Mouse (Mus musculus) heart, embryonic 11.5 days (tissue): Measurements from ENCODE around the gene Lpar1. TPM values are rescaled to one million over a fixed set of nuclear protein-coding genes. Genes with fewer than 3 reads are reported as not detected.

ENCODE experiments used
- ATAC-seq: fragments of 200-750 bp; cut with Nextera tagmentation; replicated peaks from 2 replicates; pipeline ENCODE4 v1.8.0; 2017; ENCODE audit warnings: moderate library complexity; ENCODE audit not compliant: insufficient number of reproducible peaks, low FRiP score, low TSS enrichment
- H3K27ac ChIP-seq: fragments of 300-500 bp; sonication (generic); 2 replicates; pipeline ENCODE4 v1.5.1; 2014; ENCODE audit warnings: mild to moderate bottlenecking, low read depth, low read length
- H3K27me3 ChIP-seq: fragments of 300-500 bp; sonication (generic); 2 replicates; pipeline ENCODE4 v1.6.1; 2014; ENCODE audit warnings: mild to moderate bottlenecking, low read length, mixed read lengths; ENCODE audit not compliant: control insufficient read depth, insufficient read depth
- H3K36me3 ChIP-seq: fragments of 300-500 bp; sonication (generic); 2 replicates; pipeline ENCODE4 v1.6.1; 2014; ENCODE audit warnings: mild to moderate bottlenecking, low read length, moderate library complexity, mixed read lengths; ENCODE audit not compliant: control insufficient read depth, insufficient read depth
- H3K4me1 ChIP-seq: fragments of 300-500 bp; sonication (generic); 2 replicates; pipeline ENCODE4 v1.6.1; 2014; ENCODE audit warnings: low read length; ENCODE audit not compliant: control insufficient read depth, insufficient read depth
- H3K4me2 ChIP-seq: fragments of 300-500 bp; sonication (generic); 2 replicates; pipeline ENCODE4 v1.6.1; 2014; ENCODE audit warnings: mild to moderate bottlenecking, moderate library complexity
- H3K4me3 ChIP-seq: fragments of 300-500 bp; sonication (generic); 2 replicates; pipeline ENCODE4 v1.5.1; 2014; ENCODE audit warnings: low read depth, low read length
- H3K9ac ChIP-seq: fragments of 300-500 bp; sonication (generic); 2 replicates; pipeline ENCODE4 v1.6.1; 2014; ENCODE audit warnings: mild to moderate bottlenecking, low read depth, low read length, moderate library complexity
- H3K9me3 ChIP-seq: fragments of 300-500 bp; sonication (generic); replicated peaks from 2 replicates; pipeline ENCODE4 v1.6.1; 2016; ENCODE audit warnings: low read length; ENCODE audit not compliant: control insufficient read depth
- WGBS: fragments of 180-500 bp; shearing (Covaris S2); extraction: QIAGEN DNeasy Blood & Tissue Kit; methylation state at CpG from one replicate; pipeline ENCODE4 v1.1.7; 2014; ENCODE audit not compliant: insufficient replicate concordance; 5-methylcytosine and 5-hydroxymethylcytosine counted together
- polyA plus RNA-seq: library from polyadenylated mRNA; unstranded; fragments of >200 nt; fragmentation: Nextera tagmentation; extraction: Ambion mirVana; gene quantifications from 2 replicates; pipeline ENCODE4 v1.2.1, GENCODE M21; 2014

The Lpar1 gene
- polyA plus RNA-seq, 1 experiment from 2014 or later: 20.5 TPM

DNA sequence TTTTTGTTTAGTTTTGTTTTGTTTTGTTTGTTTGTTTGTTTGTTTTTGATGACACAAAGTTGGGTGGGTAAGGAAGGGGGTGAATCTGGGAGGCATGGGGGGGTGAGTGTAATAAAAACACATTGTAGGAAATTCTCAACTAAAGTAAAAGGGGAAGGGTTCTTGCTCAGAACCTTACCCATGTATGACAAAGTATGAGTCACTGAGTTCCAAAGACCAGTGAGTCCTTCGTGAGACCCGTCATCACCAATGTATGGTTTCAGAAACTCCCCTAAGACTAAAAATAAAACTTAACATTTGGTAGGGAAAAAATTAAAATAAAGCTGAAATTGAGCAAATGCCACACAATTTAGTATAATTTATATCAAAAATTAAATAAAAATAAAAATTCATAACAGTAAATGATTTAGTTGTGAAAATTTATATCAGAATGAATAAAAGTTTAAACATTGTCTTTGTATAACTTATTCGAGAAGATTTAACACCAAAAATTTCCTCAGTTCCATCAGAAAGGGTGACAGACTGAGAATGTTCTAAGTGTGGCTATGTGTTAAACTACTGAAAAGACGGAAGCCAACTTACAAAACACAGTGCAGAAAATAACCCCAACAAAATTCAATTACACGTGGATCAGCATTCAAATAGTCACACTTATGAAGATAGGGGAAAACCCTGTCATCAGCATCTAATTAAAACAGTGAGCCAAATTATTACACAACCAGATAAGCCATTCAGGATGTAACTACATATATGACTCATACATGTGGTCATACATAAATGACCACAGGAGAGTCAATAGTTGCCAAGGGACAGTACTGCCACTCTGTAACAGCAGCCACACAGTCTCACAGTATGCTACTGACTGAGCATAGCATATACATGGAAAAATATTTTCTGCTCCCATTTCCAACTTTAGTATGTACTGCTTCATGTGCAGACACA is 83.8 kb downstream of the Lpar1 start:
- no peaks in the 10 kb centered on the region for H3K27me3 ChIP-seq
- no peaks in the 10 kb centered on the region for H3K36me3 ChIP-seq
- no peaks in the 10 kb centered on the region for H3K4me1 ChIP-seq
- no peak overlapping the region for H3K4me2 ChIP-seq
- 83% methylated on average over 5 of the region's 5 CpGs for WGBS
- H3K27ac ChIP-seq: no peak overlapping the region
- H3K9me3 ChIP-seq: no peaks in the 10 kb centered on the region
- no peak overlapping the region for H3K9ac ChIP-seq
- ATAC-seq: no peak
- H3K4me3 ChIP-seq: no peak overlapping the region

GRCm38 (mm10) chr4:58469035-58469434 is 84.7 kb downstream of the Lpar1 start:
- no peak overlapping the region for H3K4me3 ChIP-seq
- H3K9ac ChIP-seq: no peak overlapping the region
- H3K27ac ChIP-seq: no peak overlapping the region
- H3K27me3 ChIP-seq: no peaks in the 10 kb centered on the region
- H3K36me3 ChIP-seq: no peaks in the 10 kb centered on the region
- H3K4me2 ChIP-seq: no peak overlapping the region
- no peak for ATAC-seq
- H3K4me1 ChIP-seq: no peaks in the 10 kb centered on the region
- H3K9me3 ChIP-seq: no peaks in the 10 kb centered on the region
- 82% methylated on average over 7 of the region's 7 CpGs for WGBS

GRCm38 (mm10) chr4:58465586-58465985 is 88.1 kb downstream of the Lpar1 start:
- Histone ChIP-seq H3K27me3 (no peaks in the 10 kb centered on the region), H3K4me1 (no peaks in the 10 kb centered on the region), H3K4me2 (no peak overlapping the region), H3K4me3 (no peak overlapping the region), H3K9ac (no peak overlapping the region), H3K9me3 (no peaks in the 10 kb centered on the region), H3K36me3 (no peaks in the 10 kb centered on the region), H3K27ac (no peak overlapping the region)
- WGBS: 81% methylated on average over 5 of the region's 5 CpGs
- no peak for ATAC-seq

DNA sequence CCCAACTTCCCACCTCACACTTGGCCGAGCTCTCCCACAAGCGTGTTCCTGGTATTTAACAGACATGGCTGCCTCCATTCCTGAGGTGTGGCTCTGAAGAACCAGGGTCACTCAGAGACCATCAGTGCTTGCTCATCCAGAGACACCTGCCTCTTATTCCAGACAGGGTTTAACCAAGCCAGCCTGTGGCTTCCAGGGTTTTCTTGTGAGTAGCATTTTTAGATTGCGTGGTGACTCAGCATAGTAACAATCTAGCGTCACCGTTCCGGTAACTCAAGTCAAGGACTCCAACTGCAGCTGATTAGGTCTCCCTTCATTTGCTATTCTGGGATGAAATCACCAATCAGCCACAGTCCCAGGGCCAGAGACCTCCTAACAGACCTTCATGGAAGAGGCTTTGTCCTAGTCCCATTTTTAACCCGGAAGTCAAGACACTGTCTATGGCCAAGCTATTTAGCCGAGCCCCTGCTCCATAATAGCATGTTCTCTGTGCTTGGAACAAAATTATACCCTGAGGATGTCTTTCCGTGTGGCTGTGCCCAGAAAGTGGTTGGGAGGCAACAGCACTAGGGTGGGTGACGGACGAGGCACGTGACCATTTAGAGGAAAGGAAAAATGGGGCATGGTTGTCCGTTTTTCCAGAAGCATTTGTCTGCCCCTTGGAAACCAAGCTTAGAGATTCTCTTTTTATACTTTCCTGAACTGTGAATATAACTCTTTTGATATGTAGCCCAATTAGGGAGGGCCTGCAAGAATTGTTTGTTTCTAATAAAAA is 89.1 kb downstream of the Lpar1 start:
- no peak overlapping the region for H3K4me2 ChIP-seq
- no peaks in the 10 kb centered on the region for H3K27me3 ChIP-seq
- H3K9ac ChIP-seq: no peak overlapping the region
- no peak overlapping the region for H3K4me3 ChIP-seq
- no peak overlapping the region for H3K27ac ChIP-seq
- no peaks in the 10 kb centered on the region for H3K4me1 ChIP-seq
- no peaks in the 10 kb centered on the region for H3K36me3 ChIP-seq
- 76% methylated on average over 13 of the region's 13 CpGs for WGBS
- H3K9me3 ChIP-seq: no peaks in the 10 kb centered on the region
- ATAC-seq: no peak

- H3K4me1 ChIP-seq: no peaks in the 10 kb centered on the region
- no peak overlapping the region for H3K27ac ChIP-seq
- 69% methylated on average over 5 of the region's 5 CpGs for WGBS
- no peaks in the 10 kb centered on the region for H3K36me3 ChIP-seq
- no peak overlapping the region for H3K4me2 ChIP-seq
- no peak for ATAC-seq
- no peak overlapping the region for H3K9ac ChIP-seq
- H3K4me3 ChIP-seq: no peak overlapping the region
- H3K9me3 ChIP-seq: no peaks in the 10 kb centered on the region
- no peaks in the 10 kb centered on the region for H3K27me3 ChIP-seq
These were observed 90.7 kb downstream of the Lpar1 start for GRCm38 (mm10) chr4:58462990-58463389.

GRCm38 (mm10) chr4:58462586-58462985 is 91.1 kb downstream of the Lpar1 start:
- Histone ChIP-seq H3K27me3 (no peaks in the 10 kb centered on the region), H3K27ac (no peak overlapping the region), H3K4me2 (no peak overlapping the region), H3K36me3 (no peaks in the 10 kb centered on the region), H3K9me3 (no peaks in the 10 kb centered on the region), H3K9ac (no peak overlapping the region), H3K4me3 (no peak overlapping the region), H3K4me1 (no peaks in the 10 kb centered on the region)
- WGBS: 83% methylated on average over 2 of the region's 2 CpGs
- no peak for ATAC-seq

GRCm38 (mm10) chr4:58453334-58453733 is 100.4 kb downstream of the Lpar1 start:
- Histone ChIP-seq H3K4me3 (no peak overlapping the region), H3K27ac (0 out of 2 replicates have a peak overlapping the region, but pooled peaks have one; percentile 50), H3K4me2 (no peak overlapping the region), H3K9ac (no peak overlapping the region), H3K4me1 (no peaks in the 10 kb centered on the region; the same call in 1 of the 2 replicates), H3K36me3 (no peaks in the 10 kb centered on the region), H3K27me3 (no peaks in the 10 kb centered on the region), H3K9me3 (no peaks in the 10 kb centered on the region)
- ATAC-seq: no peak
- WGBS: 35% methylated on average over 4 of the region's 4 CpGs

DNA sequence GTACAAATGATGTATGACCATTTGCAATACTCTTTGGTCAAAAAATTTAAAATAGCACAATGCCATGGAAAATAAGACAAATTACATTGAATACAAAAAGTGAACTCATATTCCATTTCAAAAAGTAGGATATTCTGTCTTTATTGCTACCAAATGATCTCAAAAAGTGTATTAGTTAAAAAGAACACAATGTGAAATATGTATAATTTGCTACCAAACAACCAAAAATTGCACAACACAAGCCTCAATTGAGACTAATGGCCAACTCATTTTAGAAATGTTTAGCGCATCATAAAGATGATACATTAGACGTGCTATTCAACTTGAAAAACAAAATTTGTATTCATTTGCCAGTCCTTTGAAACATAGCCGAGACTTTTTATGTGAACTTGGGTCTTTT is 104.9 kb downstream of the Lpar1 start:
- Histone ChIP-seq H3K27me3 (no peaks in the 10 kb centered on the region), H3K4me2 (no peak overlapping the region), H3K4me1 (no peaks in the 10 kb centered on the region; the same call in 1 of the 2 replicates), H3K27ac (no peak overlapping the region), H3K36me3 (no peaks in the 10 kb centered on the region), H3K4me3 (no peak overlapping the region), H3K9ac (no peak overlapping the region), H3K9me3 (no peaks in the 10 kb centered on the region)
- WGBS: 82% methylated on average over 3 of the region's 3 CpGs
- ATAC-seq: no peak
